Mouse (Mus musculus): Measurements from ENCODE around the gene 4930402H24Rik. TPM values are rescaled to one million over a fixed set of nuclear protein-coding genes. Genes with fewer than 3 reads are reported as not detected.
A peak's percentile ranks its signal among the peaks of the same experiment; 100 is the strongest.

4930402H24Rik gene
- total RNA-seq, 2 experiments from 2014 or later: 7.5 to 22.4 TPM

GRCm38 (mm10) chr2:130818838-130819647 lies 87.2 kb downstream of the 4930402H24Rik start:
- no peak for ATAC-seq (replicated peaks; ENCODE audit: low FRiP score, low TSS enrichment, poor library complexity, severe bottlenecking)

- ATAC-seq (replicated peaks; ENCODE audit: low FRiP score, low TSS enrichment, poor library complexity, severe bottlenecking): no peak
Measured at GRCm38 (mm10) chr2:130817865-130818264, 88.3 kb downstream of the 4930402H24Rik start.

GRCm38 (mm10) chr2:130816205-130816604 lies 90.0 kb downstream of the 4930402H24Rik start:
- no peak for ATAC-seq (replicated peaks; ENCODE audit: low FRiP score, low TSS enrichment, poor library complexity, severe bottlenecking)

- ATAC-seq (replicated peaks; ENCODE audit: low FRiP score, low TSS enrichment, poor library complexity, severe bottlenecking): no peak
Measured at GRCm38 (mm10) chr2:130814492-130814891, 91.7 kb downstream of the 4930402H24Rik start.

- ATAC-seq (replicated peaks; ENCODE audit: low FRiP score, low TSS enrichment, poor library complexity, severe bottlenecking): no peak
Measured at GRCm38 (mm10) chr2:130813729-130814128, 92.5 kb downstream of the 4930402H24Rik start.

- ATAC-seq (replicated peaks; ENCODE audit: low FRiP score, low TSS enrichment, poor library complexity, severe bottlenecking): no peak
Measured at GRCm38 (mm10) chr2:130812487-130812886, 93.7 kb downstream of the 4930402H24Rik start.

GRCm38 (mm10) chr2:130805146-130805545 lies 101.1 kb downstream of the 4930402H24Rik start:
- ATAC-seq (replicated peaks; ENCODE audit: low FRiP score, low TSS enrichment, poor library complexity, severe bottlenecking): no peak

- no peak for ATAC-seq (replicated peaks; ENCODE audit: low FRiP score, low TSS enrichment, poor library complexity, severe bottlenecking)
Measured at GRCm38 (mm10) chr2:130803706-130804105, 102.5 kb downstream of the 4930402H24Rik start.

GRCm38 (mm10) chr2:130795731-130796130 lies 110.5 kb downstream of the 4930402H24Rik start:
- no peak for ATAC-seq (replicated peaks; ENCODE audit: low FRiP score, low TSS enrichment, poor library complexity, severe bottlenecking)

GRCm38 (mm10) chr2:130791722-130792121 lies 114.5 kb downstream of the 4930402H24Rik start:
- no peak for ATAC-seq (replicated peaks; ENCODE audit: low FRiP score, low TSS enrichment, poor library complexity, severe bottlenecking)

- no peak for ATAC-seq (replicated peaks; ENCODE audit: low FRiP score, low TSS enrichment, poor library complexity, severe bottlenecking)
Measured at GRCm38 (mm10) chr2:130789642-130790041, 116.6 kb downstream of the 4930402H24Rik start.

DNA sequence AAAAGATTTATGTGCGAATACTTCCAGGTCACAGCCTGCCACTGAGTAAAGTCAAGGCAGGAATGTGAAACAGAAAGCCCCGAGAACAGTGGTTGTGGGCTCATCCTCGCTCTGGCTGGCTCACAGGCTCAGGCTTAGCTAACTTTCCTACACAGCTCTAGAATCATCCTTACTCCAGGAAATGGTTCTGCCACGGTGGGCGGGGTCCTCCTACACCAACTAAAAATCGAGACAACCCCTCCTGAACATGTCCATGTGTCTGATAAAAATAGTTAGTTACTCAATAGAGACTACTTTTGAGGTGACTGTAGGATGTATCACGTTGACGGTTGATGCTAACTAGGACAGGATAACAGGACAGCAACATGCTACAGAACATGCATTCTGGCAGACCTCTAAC lies 117.2 kb downstream of the 4930402H24Rik start:
- no peak for ATAC-seq (replicated peaks; ENCODE audit: low FRiP score, low TSS enrichment, poor library complexity, severe bottlenecking)

DNA sequence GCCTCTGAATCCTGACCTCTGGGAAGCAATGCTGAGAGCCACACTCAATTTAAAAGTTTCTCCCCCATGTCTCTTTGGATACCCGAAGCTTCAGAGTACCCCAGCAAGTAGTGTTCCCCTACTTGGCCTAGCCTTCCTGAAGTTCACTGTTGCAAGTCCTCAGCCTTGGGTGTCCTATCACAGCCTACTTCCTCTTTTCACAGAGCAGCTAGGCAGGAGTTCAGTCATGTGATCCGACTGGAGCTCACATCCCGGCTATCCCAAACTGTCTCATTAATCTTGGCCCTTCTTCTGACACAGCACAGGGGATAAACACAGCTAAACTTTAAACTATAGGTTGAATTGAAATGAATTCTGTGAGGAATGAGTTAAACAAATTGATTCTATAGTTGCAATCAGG lies 121.3 kb downstream of the 4930402H24Rik start:
- no peak for ATAC-seq (replicated peaks; ENCODE audit: low FRiP score, low TSS enrichment, poor library complexity, severe bottlenecking)

DNA sequence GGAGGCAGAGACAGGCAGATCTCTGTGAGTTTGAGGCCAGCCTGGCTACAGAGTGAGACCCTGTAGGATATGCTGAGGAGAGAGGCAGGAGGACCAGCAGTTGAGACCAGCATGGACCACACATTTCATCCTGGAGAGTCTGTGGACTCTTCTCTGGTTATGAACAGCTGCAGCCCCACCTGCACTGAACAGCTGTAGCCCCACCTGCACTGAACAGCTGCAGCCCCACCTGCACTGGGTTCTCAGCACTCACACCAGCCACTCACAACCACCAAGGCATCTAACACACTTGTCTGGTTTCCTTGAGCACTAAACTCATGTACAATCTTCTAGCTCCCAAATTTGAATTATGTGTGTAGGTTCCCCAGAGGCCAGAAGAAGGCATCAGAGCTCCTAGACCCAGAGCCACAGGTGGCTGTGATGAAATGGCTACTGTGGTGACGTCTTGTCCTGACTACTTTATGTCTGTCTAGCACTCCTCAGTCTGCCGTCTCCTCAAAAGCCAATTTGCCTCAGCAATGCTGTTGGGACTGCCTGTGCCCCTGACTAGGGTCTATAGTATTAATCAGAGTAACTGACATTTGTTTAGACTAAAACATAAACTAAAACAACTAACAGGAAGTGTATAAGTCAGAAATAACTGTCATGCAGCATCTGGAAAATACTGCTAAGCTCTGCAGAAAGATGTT lies 125.4 kb downstream of the 4930402H24Rik start:
- ATAC-seq (replicated peaks; ENCODE audit: low FRiP score, low TSS enrichment, poor library complexity, severe bottlenecking): no peak

DNA sequence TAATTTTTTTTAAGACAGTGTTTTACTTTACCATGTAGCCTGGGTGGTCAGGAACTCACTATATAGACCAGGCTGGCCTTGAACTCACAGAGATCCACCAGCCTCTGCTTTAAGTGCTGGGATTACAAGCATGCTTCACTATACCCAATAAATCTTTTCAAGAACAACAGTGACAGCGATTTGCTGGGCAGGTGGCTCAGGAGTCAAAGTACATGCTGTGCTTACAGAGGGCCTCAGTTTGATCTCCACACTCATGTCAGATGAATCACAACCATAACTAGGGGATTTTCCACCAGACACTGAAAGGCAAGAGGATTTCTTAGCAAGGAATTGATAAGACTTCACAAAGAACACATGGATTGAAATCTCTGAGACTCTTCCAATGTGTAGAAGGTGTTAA lies 126.3 kb downstream of the 4930402H24Rik start:
- ATAC-seq (replicated peaks; ENCODE audit: low FRiP score, low TSS enrichment, poor library complexity, severe bottlenecking): no peak

DNA sequence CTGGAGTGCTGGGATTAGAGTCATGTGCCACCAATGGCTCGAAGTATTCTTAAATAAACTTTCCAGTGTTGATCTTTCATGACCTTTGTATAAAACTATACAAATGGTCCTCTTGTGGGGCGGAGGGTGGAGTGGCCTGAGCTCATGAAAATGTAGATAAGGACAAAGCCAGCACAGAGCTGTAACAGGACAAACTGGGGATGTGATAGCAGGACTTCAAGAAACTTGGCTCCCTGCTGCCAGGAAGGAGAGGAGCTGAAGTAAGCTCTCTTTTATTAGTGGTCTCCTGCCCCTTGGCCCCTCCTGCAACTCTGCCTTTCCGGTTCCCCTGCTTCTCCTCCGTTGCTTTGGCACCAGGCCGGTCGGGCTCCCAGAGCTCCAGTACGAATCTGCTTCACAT lies 129.6 kb downstream of the 4930402H24Rik start:
- no peak for ATAC-seq (replicated peaks; ENCODE audit: low FRiP score, low TSS enrichment, poor library complexity, severe bottlenecking)

DNA sequence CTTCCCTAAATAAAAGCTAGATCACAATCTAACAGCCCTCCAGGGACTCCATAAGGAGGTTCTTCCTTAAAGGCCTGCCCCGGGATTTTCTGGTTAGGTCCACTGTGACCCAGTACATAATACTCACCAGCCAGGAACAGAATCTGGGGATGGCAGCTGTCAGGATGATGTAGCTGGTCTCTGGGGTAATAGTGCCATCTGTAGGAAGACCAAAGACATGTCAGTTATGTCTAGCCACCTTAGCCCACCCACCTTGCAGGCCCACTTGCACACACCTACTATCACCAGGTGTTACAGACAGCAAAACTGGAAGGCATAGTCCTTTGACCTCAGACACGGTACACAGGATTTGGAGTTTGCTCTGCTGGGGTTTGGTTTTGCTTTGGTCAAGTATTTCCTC lies 138.7 kb downstream of the 4930402H24Rik start:
- no peak for ATAC-seq (replicated peaks; ENCODE audit: low FRiP score, low TSS enrichment, poor library complexity, severe bottlenecking)

DNA sequence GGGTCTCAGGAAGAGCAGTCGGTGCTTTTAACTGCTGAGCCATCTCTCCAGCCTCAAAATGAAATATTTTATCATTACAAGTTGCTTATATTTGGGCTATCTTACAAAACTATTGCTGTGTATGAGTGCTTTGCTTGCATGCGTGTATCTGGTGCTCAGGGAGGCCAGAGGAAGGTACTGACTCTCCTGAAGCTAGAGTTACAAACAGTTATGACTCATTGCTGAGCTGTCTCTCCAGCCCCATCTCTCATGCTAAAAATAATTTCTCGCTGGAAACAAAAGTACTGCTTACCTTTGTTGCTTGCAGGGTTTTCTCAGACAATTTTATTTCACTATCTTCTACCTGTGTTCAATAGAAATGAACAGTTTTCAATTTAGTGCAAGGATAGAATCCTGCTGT lies 140.8 kb downstream of the 4930402H24Rik start:
- ATAC-seq (replicated peaks; ENCODE audit: low FRiP score, low TSS enrichment, poor library complexity, severe bottlenecking): no peak

- ATAC-seq (replicated peaks; ENCODE audit: low FRiP score, low TSS enrichment, poor library complexity, severe bottlenecking): no peak
Measured at GRCm38 (mm10) chr2:130760876-130761275, 145.3 kb downstream of the 4930402H24Rik start.

GRCm38 (mm10) chr2:130755061-130755607 lies 151.1 kb downstream of the 4930402H24Rik start:
- ATAC-seq (replicated peaks; ENCODE audit: low FRiP score, low TSS enrichment, poor library complexity, severe bottlenecking): peak; percentile 43

DNA sequence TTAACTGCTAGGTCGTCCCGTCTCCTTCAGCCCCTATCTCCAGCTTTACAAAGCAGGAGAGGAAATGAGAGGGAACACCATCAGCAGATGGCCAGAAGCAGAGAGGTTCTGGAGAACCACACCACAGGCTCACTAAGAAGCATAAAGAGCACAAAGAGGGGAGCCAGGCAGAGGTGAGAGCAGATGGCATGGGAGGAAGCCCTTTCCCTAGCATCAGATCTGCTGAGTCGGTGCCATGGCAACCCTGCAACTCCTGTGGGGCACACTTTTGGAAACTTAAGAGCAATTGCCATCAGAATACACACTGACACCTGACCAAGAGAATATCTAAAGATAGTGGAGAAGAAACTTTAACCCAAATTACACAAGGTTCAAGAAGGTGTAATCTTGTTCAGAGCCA lies 151.6 kb downstream of the 4930402H24Rik start:
- no peak for ATAC-seq (replicated peaks; ENCODE audit: low FRiP score, low TSS enrichment, poor library complexity, severe bottlenecking)

Measured in megakaryocyte-erythroid progenitor cell, adult 5-6 weeks (primary cell).